Mouse (Mus musculus): Measurements from ENCODE around the gene Skap1.
"Not testable (repeated sequence)": the region's sequence is repeated elsewhere in the genome, so short reads cannot be mapped to it uniquely, and the experiment has no call there.

Gene Skap1

DNA sequence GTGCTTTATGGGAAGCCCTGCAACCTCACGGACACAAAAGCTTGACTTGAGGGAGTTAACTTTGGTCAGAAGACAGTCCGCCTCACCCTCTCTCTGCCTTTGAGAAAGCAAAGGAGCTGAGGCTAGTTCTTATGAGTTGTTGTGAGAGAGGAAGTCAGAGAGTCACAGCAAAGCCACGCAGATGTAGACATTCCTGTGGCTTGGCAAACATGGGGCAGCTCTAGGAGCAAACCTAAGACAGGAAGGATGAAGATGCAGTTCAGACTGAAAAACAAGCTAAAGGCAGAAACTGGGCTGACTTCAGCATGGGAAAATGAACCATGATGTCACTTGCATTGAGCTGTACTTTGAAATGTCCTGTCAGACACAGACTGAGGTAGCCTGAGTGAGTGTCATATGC, 283.2 kb downstream of the Skap1 start:
- DNase-seq (ENCODE audit: low read depth, low spot score), result no peak

GRCm38 (mm10) chr11:96755298-96755697, 290.9 kb downstream of the Skap1 start:
- no peak for DNase-seq (ENCODE audit: low read depth, low spot score)

DNA sequence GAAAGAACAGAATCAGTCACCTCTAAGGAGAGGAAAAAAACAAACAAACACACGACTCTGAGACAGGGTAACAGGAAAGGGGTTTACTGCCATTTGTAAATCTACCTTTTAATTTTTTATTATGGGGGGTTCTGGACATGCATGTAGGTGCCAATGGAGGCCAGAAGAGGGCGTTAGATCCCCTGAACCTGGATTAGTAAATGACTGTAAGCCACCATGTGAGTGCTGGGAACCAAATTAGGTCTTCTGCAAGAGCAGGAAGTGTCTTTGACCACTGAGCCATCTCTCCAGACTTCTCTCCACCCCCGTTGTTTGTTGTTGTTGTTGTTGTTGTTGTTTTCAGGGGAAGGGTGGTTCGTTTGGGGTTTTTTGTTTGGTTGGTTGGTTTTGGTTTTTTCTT, 293.0 kb downstream of the Skap1 start:
- no peak for DNase-seq (ENCODE audit: low read depth, low spot score)

DNA sequence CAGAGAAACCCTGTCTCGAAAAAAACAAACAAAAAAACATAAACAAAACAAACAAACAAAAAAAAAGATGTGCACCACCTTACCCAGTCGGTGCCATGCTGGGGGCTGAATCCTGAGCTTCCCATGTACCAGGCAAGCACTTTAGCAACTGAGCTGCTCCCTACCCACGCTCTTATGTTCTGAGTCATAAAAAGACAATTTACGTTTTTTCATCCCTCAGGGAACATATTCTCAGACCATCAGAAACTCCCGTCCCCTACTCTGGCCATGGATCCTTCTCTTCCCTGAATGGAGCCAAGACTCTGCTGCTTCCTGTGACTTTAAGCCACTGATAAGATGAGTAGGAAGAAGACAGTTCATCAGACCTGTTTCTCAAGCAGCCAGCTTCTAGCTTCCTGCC, 294.0 kb downstream of the Skap1 start:
- no peak for DNase-seq (ENCODE audit: low read depth, low spot score)

DNA sequence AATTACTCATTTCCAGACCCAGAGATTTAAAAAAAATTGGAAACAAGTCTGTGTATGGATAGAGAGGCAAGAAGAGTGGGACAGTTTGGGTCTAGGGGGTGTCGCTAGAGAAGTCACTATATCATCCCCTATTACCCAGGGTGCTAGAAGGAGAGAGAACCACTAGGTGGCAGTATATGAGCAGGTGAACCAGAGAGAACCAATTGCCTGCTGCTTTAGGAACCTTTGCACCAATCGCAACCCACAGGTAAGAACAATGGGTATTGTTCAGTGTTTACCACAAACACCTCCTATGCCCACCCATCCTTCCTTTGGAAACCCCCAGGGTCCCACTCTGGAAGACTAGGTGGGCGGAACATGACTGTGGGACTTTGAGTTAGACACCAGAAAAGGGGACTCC, 295.6 kb downstream of the Skap1 start:
- no peak for DNase-seq (ENCODE audit: low read depth, low spot score)

DNA sequence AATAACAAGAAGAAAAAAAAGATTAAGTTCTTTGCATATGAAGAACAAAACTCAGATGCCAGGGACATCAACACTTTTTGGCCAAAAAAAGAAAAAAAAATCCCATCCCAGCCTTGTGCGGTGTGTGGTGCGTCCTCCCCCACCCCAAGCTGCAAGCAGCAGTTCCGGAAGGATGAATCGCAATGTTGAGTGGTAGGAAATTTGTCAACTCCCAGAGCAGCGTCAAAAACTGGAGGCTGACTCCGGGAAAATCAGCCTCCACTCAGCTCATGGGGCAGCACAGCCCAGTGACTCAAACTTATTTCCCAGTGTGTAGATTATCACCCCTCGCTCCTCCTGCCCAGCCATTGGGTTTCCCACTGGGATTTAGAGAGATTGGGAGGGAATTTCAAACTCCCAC, 297.6 kb downstream of the Skap1 start:
- DNase-seq (ENCODE audit: low read depth, low spot score), result no peak

DNA sequence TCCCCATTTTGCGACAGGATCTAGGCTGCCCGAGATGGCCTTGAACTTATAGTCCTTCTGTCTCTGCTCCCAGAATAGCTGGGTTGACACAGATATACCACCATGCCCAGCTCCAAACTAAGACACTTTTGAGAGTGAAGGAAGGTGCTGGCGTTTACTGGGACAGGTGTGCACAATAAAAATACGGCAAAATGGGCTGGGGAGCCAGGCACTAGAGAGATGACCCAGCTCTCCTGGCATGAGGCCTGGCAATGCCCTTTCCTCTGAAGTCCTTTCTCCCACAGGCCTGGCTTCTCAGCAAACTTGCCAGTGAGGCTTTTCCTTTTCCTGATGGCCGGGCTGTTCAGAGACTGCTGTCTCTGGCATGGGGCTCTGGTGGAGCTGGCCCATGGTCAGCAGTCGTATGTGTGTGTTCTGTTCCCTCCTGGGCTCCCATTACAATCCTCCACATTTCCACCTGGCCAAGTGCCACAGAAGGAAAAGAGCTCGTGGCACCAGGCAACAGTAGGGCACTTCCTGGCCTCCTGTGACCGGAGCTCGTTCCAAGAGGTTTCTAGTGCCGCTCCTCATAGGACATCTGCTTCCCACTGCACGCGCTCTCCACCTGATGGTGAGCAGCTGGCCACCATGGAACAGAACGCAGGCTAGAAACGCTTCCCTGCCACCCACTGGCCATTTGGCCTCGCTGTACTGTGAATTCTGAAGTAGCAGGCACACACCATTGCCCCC, 298.5 kb downstream of the Skap1 start:
- DNase-seq (ENCODE audit: low read depth, low spot score), result no peak

GRCm38 (mm10) chr11:96764511-96765350, 300.3 kb downstream of the Skap1 start:
- no peak for DNase-seq (ENCODE audit: low read depth, low spot score)

DNA sequence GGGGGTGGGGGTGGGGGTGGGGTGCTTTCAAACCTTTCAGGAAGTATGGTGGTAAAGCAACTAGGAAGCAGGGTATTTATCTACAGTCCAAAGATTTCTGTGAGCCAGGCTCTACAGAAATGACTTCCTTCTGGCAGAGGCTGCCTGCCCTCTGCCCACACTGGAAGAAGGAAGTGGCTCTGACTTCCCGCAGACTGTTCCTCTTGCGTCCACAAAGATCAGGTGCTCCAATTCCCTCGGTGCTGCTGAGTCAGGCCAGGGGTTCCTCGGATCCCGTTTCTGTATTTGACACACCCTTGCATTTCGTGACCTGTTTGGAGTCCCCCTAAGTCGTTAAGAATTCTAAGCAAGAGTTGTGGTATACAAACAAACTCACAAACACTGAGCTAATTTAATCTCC, 301.3 kb downstream of the Skap1 start:
- DNase-seq (ENCODE audit: low read depth, low spot score), result no peak

DNA sequence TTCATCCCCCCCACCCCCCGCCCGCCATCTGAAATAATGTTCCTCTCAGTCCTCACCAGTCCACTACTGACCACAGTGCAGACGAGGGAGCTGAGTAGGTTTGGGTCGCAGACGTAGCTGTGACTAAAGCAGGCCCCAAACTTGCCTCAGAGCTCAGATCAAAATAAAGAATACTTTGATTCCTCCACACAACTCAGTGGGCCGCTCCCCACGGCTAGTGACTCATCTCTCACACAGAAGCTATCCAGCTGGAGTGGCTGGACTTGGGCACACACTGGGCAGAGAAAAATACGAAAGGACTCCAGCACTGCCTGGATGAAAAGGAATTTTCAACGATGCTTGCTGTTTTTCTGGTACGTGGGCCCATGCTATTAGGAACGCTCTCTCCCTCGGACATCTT, 302.2 kb downstream of the Skap1 start:
- DNase-seq (ENCODE audit: low read depth, low spot score), result no peak

GRCm38 (mm10) chr11:96767096-96767495, 302.7 kb downstream of the Skap1 start:
- DNase-seq (ENCODE audit: low read depth, low spot score), result no peak

GRCm38 (mm10) chr11:96768240-96768639, 303.8 kb downstream of the Skap1 start:
- DNase-seq (ENCODE audit: low read depth, low spot score), result no peak

- no peak for DNase-seq (ENCODE audit: low read depth, low spot score)
Measured at GRCm38 (mm10) chr11:96771274-96771975, 307.0 kb downstream of the Skap1 start.

GRCm38 (mm10) chr11:96772413-96772812, 308.0 kb downstream of the Skap1 start:
- no peak for DNase-seq (ENCODE audit: low read depth, low spot score)

DNA sequence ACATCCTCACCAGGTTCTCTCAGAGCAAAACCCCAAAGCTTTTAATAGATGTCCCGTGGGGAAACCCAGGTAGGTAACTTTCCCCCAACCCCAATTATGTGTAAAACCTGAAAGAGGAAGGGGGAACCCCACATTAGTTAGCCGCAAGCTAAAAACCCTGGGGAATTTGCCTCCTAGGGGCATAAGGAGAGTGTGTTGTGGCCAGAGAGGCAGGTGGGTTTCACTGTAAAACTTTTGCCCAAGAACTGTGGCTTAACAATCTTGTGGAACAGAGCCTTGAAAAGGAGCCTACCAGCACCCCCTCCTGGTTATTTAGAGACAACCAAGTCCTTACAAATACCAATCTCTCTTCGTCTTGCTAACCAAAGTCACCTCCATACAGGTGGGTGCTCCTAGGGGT, 310.1 kb downstream of the Skap1 start:
- no peak for DNase-seq (ENCODE audit: low read depth, low spot score)

DNA sequence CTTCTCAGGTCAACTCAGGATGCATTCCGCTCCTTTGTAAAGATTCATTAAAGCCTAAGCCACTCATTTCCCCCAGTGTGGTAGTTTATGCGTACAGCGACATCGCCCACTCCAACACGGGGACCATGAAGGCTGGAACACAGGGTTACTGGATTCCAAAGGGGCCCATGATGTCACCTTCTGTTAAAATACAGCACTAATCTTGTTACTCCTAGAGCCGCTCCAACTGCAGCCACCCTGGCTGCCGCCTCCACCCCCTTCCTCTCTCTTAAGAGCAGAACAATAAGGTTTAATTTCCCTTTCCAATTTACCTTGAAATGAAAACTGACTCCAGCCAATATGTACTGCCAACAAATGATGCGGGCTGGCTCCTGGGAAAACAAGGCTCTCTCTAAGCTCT, 310.7 kb downstream of the Skap1 start:
- DNase-seq (ENCODE audit: low read depth, low spot score), result no peak

GRCm38 (mm10) chr11:96775665-96776064, 311.3 kb downstream of the Skap1 start:
- DNase-seq (ENCODE audit: low read depth, low spot score), result no peak

DNA sequence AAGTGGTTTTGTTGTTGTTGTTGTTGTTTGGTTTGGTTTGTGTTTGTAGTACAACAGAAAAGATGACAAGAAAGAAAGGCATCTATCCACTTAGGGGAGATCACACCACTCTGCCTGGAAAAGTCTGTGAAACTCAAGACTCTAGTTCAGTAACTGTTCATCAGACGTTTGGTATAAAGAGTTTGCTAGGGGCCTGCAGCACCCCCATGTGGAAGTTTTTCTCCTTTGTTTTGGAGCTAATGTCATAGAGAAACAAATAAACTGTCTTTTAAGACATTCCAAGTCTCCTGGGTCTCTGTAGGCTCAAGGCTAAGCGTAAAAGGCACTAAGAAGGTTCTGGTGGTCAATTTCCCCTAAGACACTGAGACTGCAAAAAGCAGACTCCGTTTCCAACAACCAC, 311.7 kb downstream of the Skap1 start:
- DNase-seq (ENCODE audit: low read depth, low spot score), result no peak

DNA sequence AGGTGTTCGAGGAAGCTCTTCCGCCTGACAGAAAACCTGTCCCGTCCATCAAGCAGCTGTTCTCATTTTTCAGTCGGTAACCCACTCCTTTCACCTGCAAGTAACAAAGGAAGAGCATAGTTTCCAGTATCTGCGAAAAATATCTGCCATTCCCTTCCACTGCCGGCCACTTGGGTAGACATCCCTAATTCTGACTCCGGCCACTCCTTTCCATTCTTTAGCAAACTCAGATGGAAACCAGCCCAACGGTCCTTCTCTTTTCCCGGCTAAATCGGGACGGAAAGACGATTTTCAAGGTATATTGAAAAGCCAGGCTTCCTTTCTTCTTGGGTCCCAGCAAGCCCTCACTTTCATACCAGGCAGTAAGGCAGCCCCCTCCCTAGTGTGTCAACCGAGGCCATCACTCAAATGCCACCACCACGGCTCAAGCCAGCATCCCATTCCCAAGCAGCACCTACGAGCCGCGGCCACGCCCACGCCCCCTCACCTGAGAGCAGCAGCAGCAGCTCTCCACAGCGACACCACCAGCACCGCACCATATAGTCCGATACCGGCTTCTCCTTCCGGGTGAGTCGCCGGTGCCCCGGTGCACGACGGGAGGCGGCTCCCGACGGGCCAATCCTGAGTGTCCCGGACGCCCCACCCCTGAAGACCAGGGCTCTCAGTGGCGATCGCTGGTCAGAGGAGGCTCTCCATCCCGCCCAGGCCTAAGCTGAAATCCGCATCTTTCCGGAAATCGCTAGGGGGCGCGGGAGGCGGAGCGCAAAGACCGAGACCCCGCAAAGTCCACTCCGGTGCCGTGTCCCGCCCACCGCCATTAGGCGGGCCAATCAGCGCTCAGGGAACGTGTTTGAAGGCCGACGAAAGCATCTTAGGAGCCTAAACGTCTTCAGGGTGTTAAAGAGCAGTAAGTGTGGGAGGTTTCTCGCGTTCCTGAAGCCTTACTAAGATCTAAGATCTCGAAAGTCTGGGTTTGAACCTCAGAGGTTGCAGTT, 312.9 kb downstream of the Skap1 start, which contains the start of gene Snx11:
Snx11 (minus strand) TSS at position 592 of the 995 bp plus-strand sequence.
- peak; percentile 93 for DNase-seq (ENCODE audit: low read depth, low spot score)

- DNase-seq (ENCODE audit: low read depth, low spot score), result not testable (repeated sequence)
Measured at GRCm38 (mm10) chr11:96778061-96778627, 313.8 kb downstream of the Skap1 start.

- no peak for DNase-seq (ENCODE audit: low read depth, low spot score)
Measured at GRCm38 (mm10) chr11:96780306-96780705, 315.9 kb downstream of the Skap1 start.
